Comparison of ENCODE assay signal across 9 mouse cellular contexts in the genomic region with DNA sequence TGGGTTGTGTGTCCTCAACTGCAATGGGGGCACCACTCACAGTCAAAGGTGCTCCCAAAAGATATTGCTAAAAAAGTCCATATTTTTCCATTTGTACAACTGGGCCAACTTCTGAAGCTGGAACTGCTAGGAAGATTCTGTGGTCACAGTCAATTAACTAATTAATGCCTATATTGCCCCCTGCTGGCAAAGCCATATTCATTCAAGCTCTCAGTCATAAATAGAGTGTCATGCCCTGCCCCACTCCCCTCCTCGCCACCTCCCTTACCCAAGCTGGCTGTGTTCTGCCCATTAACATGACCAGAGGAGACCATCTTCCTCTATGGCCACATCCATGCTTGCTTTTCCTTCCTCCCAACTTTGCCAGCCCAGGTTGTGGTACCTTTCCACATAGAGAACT. TPM values are rescaled to one million over a fixed set of nuclear protein-coding genes. Genes with fewer than 3 reads are reported as not detected.
A peak's percentile ranks its signal among the peaks of the same experiment; 100 is the strongest.
DNase-seq lines count a peak whose midpoint lies in the region; ATAC-seq and TF ChIP-seq lines count a peak whose summit lies in the region.
"Had no signal": no experiment of that assay in that cellular context is flagged by ENCODE, and none has a peak within 500 bp of the region (broad histone marks: within the 10 kb centered on the region; RNA-seq: fewer than 3 reads in every experiment).

No protein-coding gene starts in this region.

- H3K27ac ChIP-seq in lung, embryonic 14.5 days (ENCODE audit: low read depth): no peak overlapping the region
- H3K27ac ChIP-seq: neural tube, embryonic 13.5 days had no signal

- intact Hi-C loops in heart, postnatal 25 days (cut with DNase I): loop anchor here (1.0 to 5.0 kb wide), 3 partner anchors 85 to 198 kb away; partner anchors contain the start of gene Mapkbp1
- intact Hi-C loops in heart, postnatal 14 days (cut with DNase I): loop anchor here (1.0 to 5.0 kb wide), 2 partner anchors 85 to 112 kb away; no protein-coding TSS in a partner anchor

- H3K4me1 ChIP-seq in lung, embryonic 14.5 days (ENCODE audit: insufficient read depth): no peaks in the 10 kb centered on the region
- H3K4me1 ChIP-seq: neural tube, embryonic 13.5 days had no signal

- TF ChIP-seq CTCF in lung, embryonic 14.5 days (IDR thresholded peaks at IDR 0.05; ENCODE audit: low read depth): peak; percentile 62

- H3K27me3 ChIP-seq in lung, embryonic 14.5 days (ENCODE audit: insufficient read depth, low read length): no peaks in the 10 kb centered on the region

- H3K9me3 ChIP-seq in lung, embryonic 14.5 days (ENCODE audit: low read depth, low read length): no peaks in the 10 kb centered on the region
- H3K9me3 ChIP-seq: neural tube, embryonic 13.5 days had no signal

- ATAC-seq in lung, embryonic 14.5 days (ENCODE audit: insufficient read depth): no peak
- ATAC-seq in activated CD4-positive, CD25-positive, alpha-beta regulatory T cell, adult 4 months: no peak

- H3K4me3 ChIP-seq in lung, embryonic 14.5 days (ENCODE audit: low read depth, low read length): no peak overlapping the region
- H3K4me3 ChIP-seq: neural tube, embryonic 13.5 days had no signal

- WGBS in lung, embryonic 14.5 days: 43% methylated on average over 1 of the region's 1 CpGs

- H3K9ac ChIP-seq in lung, embryonic 14.5 days: no peak overlapping the region
- H3K9ac ChIP-seq: neural tube, embryonic 13.5 days had no signal

- H3K4me2 ChIP-seq in lung, embryonic 14.5 days: no peak overlapping the region
- H3K4me2 ChIP-seq: neural tube, embryonic 13.5 days had no signal

- peak; percentile 62 to 82 for DNase-seq in heart, adult 18-20 months
- DNase-seq in heart, postnatal 25 days (ENCODE audit: low spot score): no peak
- DNase-seq in A20 (ENCODE audit: low read depth, low spot score): peak; percentile 57
- DNase-seq in adrenal gland, postnatal 14 days: peak; percentile 60
- peak; percentile 51 to 74 for DNase-seq in heart, postnatal 14 days
- peak; percentile 82 for DNase-seq in lung, embryonic 14.5 days
- no peak for DNase-seq in neural tube, embryonic 10.5 days (ENCODE audit: extremely low spot score, low spot score)

- H3K36me3 ChIP-seq in lung, embryonic 14.5 days (ENCODE audit: insufficient read depth): no peaks in the 10 kb centered on the region
- H3K36me3 ChIP-seq: neural tube, embryonic 13.5 days had no signal

RNA-seq across cellular contexts. Expression of gene Ehd4, which starts 16.3 kb away (rescaled TPM):
- 100 to 1,000 TPM; 382 to 400 TPM for total RNA-seq in heart, adult 18-20 months (2021)
- total RNA-seq in heart, postnatal 25 days (2021): 100 to 1,000 TPM; 377 to 459 TPM
- total RNA-seq in adrenal gland, postnatal 14 days (2021): 34.2 and 48.1 TPM in 2 replicates
- 100 to 1,000 TPM; 439 to 440 TPM for total RNA-seq in heart, postnatal 14 days (2021)
- 60.7 and 62.9 TPM in 2 replicates for polyA plus RNA-seq in lung, embryonic 14.5 days (2014; fragmentation: Nextera tagmentation; extraction: Ambion mirVana)
- polyA plus RNA-seq in activated CD4-positive, CD25-positive, alpha-beta regulatory T cell, adult 4 months (2017; shearing (Covaris generic)): 1 to 10 TPM; 7.2 to 9.1 TPM

Comparison
In these comparisons a context has a peak if more than half of its experiments do, and no peak if none do; other contexts are left out.
1. DNase-seq: peak in heart, adult 18-20 months (2 of 2), A20 (single experiment), adrenal gland, postnatal 14 days (single experiment), heart, postnatal 14 days (2 of 2) and lung, embryonic 14.5 days (single experiment); none in heart, postnatal 25 days (single experiment) and neural tube, embryonic 10.5 days (single experiment).